Mouse (Mus musculus) heart, adult 11 months (tissue): ENCODE data around the gene Sgpp1.
"Not testable (repeated sequence)": the region's sequence is repeated elsewhere in the genome, so short reads cannot be mapped to it uniquely, and the experiment has no call there.

Experiments used
- DNase-seq: peaks from one replicate; pipeline ENCODE4 v3.0.0; 2022

Sgpp1 gene

DNA sequence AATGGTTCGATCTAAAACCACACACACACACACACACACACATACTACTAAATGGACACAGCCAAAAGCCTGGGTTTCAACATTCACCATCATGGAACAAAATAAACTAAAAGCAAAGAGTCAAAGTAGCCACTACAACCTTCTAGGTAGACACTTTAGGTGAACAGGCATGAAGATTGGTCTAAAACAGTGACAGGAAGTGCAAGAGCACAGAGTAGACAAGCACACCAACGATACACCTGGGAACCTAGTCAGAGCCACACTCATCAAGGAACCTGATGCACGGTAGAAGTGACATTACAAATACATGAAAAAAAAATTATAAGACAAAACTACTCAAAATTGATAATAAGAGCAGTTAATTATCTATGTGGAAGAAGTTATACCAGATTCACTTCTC lies 4.0 kb downstream of the Sgpp1 start:
- DNase-seq = no peak

DNA sequence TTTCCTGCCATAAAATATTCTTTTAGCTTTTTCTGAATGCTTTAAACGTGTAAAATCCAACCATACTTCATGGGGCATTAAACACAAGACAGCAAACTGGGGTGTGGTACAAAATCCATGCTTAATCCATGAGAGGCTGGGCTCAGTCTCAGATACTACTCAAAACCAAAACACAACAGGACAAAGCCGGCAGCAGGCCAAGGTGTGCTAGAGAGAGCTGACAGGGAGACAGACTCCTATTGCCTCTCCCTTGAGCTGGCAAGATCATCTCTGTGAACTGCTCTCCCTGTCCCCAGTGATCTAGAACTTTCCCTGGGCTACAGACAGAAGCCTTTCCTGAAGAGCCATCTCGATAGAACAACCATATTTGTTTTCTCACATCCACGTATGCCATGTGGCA lies 5.1 kb downstream of the Sgpp1 start:
- no peak for DNase-seq

DNA sequence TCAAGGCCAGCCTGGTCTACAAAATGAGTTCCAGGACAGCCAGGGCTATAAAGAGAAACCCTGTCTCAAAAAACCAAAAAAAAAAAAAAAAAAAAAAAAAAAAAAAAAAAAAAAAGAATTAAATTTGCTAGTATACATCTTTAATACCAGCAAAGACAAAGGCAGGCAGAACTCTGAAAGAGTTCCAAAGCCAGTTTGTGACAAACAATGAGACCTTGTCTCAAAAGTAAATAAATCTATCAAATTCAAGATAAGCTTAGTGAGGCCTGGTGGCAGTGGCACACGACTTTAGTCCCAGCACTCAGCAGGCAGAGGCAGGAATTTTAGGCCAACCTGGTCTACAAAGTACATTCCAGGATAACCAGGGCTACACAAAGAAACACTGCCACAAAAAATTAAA lies 5.7 kb downstream of the Sgpp1 start:
- DNase-seq = no peak

DNA sequence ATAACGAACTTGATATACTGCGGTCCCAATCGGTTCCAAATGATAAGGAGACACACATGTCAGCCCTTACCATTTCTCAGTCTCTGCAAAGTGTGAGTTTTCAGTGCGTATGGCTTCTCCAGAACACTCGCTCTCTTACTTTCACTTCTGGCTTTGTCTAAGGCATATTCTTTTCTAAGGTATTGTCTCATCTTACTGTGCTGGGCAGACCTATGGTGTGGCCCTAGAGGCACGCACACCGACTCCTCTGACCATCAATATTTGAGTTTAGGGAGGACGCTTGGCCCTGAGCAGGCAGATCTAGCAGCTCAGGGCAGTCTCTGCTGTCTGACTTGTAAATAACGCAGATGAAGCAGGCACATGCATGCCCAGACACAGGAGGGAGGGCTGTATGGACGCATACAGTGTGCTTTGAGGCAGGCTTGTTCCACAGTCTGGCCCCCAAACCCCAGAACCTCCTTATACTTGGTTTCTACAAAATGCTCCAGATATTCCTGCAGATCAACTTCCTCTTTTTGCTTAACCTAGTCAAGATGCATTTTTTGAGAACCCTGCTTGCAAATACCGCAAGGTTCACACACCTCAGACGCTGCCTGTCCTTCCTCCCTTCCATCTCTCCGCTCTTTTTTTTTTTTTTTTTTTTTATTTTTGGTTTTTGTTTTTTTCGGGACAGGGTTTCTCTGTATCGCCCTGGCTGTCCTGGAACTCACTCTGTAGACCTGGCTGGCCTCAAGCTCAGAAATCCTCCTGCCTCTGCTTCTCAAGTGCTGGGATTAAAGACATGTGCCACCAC lies 8.0 kb downstream of the Sgpp1 start:
- DNase-seq = no peak

DNA sequence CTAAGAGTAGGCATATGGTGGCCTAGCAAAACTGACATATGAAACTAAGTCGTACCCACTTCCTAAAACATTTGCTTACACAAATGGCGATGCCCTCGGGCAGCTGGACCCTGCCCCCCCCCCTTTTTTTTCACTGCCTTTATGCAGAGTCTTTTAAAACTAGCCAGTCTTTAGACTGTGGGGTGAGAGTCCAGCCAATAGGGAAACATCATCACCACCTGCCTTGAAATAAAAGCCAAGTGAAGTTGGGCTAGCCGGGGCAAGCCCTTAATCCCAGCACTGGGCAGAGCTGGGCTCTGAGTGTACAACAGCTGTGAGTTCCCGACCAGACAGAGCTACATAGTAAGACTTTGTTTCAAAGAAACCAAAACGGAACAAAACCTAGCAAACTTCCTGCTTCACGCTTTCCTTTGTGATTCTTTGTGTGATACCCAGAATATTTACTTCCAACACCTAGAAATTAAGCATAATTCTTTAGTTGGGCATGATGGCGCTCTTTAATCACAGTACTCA lies 9.1 kb downstream of the Sgpp1 start:
- DNase-seq = no peak

DNA sequence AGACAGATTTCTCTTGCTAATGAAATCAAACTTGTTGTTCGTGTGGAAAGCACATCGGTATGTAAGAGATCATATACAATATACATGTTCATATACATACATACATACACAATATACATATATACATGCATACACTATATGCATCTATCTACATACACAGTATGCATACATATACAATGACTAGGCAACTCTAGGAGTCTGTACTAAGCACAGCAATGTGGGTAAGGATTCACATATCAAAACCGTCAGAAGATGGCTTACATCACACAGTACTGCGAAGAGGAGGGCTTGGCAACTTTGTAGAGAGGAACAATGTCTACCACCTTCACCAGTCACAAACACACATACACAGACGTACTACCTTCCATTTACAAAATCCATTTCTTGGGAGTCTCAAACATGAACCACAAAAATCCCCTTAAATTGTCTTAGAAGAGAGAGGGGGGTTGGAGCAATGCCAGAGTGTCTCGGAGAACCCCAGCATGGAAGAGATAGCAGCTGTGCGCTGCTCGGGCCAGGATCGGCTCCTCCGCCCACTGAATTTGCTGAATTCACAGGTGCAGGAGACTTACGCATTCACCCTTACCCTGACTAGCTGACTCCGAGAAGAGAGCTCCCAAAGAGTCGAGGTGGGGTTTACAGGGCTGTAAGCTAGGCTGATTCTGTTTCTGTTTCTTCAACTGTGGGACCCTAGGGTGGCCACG lies 10.8 kb downstream of the Sgpp1 start:
- no peak for DNase-seq

GRCm38 (mm10) chr12:75723839-75724463 lies 11.6 kb downstream of the Sgpp1 start:
- no peak for DNase-seq

- DNase-seq = no peak
Observed at GRCm38 (mm10) chr12:75721941-75722340, 13.6 kb downstream of the Sgpp1 start.

GRCm38 (mm10) chr12:75721006-75721405 lies 14.5 kb downstream of the Sgpp1 start:
- no peak for DNase-seq

- peak; percentile 77 for DNase-seq
Observed at GRCm38 (mm10) chr12:75713596-75713995, 21.9 kb downstream of the Sgpp1 start.

DNA sequence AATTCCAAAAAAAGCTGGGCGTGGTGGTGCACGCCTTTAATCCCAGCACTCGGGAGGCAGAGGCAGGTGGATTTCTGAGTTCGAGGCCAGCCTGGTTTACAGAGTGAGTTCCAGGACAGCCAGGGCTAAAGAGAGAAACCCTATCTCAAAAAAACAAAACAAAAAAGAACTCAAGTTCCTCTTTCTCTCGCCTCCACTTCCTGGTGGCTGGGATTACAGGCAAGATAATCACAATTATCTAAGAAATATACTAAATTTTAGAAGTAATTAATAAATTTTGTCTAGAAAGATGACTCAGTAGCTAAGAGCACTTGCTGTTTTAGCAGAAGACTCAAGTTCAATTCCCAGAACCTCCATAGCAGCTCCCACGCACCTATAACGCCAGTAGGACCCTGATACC lies 22.6 kb downstream of the Sgpp1 start:
- DNase-seq = peak; percentile 64

DNA sequence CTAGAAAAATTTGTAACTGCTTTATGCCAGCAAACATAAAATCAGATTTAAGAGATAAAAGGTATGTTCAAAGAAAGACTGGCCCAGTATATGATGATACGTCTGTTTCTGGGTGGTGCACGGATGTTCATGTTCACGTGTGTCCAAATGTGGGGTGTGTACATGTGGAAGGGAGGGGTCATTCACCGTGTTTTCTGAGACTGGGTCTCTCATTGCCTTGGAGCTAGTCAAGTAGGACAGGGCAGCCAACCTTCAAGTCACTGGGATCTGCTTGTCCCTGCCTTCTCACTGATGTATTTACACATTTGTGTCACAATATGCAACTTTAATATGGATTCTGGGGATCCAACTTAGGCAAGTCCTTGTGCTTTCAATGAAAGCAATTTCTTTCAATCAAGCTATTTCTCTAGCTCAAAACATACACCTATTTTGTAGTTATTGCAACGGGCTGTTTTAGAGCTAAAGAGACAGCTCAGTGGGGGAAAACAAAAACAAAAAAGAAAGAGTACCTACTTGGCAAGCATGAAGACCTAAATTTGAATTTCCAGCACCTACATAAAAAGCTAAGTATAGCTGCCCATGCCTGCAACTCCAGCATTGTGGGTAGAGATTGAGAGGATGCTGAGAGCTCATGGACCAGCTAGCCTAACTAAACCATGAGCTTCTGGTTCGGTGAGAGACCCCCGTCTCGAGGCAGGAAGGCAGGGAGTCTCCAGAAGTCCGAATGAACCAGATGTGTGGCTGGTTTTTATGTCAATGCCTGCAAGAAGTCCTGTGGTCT lies 24.7 kb downstream of the Sgpp1 start:
- DNase-seq = peak; percentile 79

DNA sequence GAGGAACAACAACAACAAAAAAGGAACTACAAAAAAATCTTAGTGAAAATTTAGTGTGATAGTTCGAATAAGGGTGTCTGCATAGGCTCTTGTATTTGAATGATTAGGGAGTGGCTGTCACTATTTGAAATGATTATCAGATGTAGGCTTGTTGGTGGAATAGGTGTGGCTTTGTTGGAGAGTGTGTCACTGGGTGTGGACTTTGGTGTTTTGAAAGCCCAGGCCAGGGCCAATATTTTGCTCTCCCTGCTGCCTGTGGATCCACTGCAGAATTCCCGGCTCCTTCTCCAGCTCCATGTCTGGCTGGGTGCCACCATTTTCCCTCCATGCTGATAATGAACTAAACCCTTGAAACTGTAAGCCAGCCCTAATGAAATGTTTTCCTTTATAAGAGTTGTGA lies 26.0 kb downstream of the Sgpp1 start:
- peak; percentile 76 for DNase-seq

GRCm38 (mm10) chr12:75706670-75707069 lies 28.9 kb downstream of the Sgpp1 start:
- DNase-seq = peak; percentile 48

- DNase-seq = peak; percentile 87
Observed at GRCm38 (mm10) chr12:75702739-75703122, 32.8 kb downstream of the Sgpp1 start.

DNA sequence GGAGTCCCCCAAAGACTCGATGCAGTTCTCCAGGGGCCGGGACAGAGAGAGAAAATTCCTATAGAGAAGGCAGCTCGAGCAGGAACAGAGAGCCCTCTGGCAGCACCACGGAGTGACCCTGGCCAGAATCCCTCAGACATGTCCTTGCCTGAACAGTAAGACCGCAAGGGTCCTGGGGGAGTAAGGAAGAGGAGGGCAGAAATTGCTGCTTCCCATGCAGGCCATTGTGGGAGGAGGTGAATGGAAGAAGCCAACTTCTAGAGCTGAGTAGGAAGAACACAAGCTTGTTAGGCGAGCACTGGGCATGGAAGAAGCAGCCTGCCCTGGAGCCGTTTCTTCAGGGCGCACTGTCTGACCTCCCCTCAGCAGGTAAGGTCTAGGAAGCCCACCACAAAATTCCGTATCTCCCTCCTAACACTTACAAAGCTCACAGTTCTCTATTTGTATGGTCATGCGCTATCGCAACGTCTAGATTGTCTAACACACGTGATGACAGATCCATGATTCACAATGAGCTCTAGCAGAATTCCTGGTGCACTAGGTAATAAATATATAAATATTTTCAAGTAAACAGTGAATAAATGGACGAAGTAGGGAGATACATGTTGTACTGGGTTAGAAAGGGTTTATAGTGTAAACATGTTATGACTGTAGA lies 33.3 kb downstream of the Sgpp1 start:
- DNase-seq = peak; percentile 94

DNA sequence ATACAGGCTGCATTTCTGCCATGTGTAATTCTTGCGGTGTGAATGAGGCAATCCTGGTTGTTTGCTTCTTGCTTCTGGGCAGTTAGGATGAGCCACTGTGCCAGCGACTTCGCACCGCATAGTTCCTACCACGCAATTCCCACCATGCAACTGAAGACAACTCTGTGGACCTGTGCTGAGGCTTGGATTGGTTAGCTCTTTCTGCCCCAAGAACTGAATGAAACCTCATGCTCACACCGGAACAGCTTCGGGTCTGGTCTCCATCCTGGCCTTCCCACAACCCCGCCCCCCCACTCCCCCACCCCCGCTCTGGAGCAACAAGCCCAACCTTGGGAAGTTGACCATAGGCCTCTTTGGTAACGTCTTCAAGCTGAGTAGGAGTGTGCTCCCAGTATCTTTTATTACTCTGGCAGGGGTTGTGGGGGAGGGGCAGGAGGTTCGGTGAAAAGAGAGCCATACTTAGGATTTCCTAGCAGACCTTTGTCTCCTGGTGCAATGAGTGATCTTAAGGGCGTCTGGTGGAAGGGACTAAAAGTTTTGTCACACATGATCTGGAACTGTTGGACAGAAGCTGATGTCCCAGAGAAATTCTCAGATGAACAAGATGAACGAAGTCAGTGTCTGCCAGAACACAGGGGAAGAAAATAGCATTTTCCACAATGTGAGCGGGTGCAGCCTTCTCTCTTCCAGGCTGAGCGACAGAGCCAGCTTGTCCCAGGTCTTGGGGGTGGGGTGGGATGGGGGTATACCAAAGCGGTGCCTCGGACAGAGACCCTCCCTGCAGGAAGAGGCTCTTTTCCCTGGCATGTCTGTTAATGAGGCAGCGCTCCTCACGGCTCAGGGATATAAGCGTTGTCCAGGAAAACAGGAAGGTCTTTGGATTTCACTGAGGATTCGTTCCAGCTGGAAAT lies 34.1 kb downstream of the Sgpp1 start:
- peak; percentile 92 for DNase-seq

GRCm38 (mm10) chr12:75698692-75699091 lies 36.8 kb downstream of the Sgpp1 start:
- DNase-seq = peak; percentile 73

DNA sequence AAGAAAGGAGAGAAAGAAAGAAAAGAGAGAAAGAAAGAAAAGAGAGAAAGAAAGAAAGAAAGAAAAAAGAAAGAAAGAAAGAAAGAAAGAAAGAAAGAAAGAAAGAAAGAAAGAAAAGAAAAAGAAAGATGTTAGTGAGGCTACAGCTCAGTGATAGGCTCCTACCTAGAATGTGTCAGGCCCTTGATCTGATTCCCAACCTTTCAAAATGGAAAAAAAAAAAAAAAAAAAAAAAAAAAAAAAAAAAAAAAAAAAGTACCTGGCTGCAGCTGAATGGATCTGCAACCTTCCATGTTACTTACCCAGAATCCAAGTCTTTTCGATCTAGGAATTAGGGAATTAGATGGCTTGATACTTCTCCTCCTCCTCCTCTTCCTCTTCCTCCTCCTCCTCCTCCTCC lies 39.7 kb downstream of the Sgpp1 start:
- not testable (repeated sequence) for DNase-seq

- DNase-seq = peak; percentile 93
Observed at GRCm38 (mm10) chr12:75689003-75689402, 46.5 kb downstream of the Sgpp1 start.

- no peak for DNase-seq
Observed at GRCm38 (mm10) chr12:75687314-75687713, 48.2 kb downstream of the Sgpp1 start.
